8 mouse cellular contexts compared by ENCODE assay signal in the genomic region with DNA sequence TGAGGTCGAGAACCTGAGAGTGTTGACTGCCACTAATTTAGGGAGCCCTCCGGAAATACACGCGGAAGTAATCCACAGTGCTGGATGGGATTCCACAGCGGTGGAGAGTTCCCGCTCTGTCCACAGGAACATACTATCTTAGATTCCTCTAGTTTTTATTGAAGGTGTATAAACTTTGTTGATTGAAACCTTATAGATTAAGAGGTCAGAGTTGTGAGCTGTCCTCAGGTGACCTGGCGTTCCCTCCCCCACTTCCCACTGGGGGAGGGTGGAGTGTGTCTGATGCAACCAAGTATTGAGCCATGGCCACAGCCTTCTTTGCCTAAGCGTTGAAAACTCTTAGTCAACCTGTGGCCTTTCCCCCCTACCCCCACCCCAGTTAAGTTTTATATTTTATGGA. TPM values are rescaled to one million over a fixed set of nuclear protein-coding genes. Genes with fewer than 3 reads are reported as not detected.
DNase-seq lines count a peak whose midpoint lies in the region; ATAC-seq lines count a peak whose summit lies in the region.

No protein-coding gene starts in this region.

- peaks cover 17% of the 10 kb centered on the region for H3K4me1 ChIP-seq in heart, embryonic 12.5 days (replicated peaks)
- H3K4me1 ChIP-seq in intestine, embryonic 14.5 days (replicated peaks; ENCODE audit: control insufficient read depth, insufficient read depth, low read length) = peaks cover 18% of the 10 kb centered on the region
- H3K4me1 ChIP-seq in lung, embryonic 15.5 days = peaks cover 37% of the 10 kb centered on the region
- H3K4me1 ChIP-seq in stomach, embryonic 15.5 days = peaks cover 26% of the 10 kb centered on the region; the same call in 1 of the 2 replicates

- no peak overlapping the region for H3K9ac ChIP-seq in heart, embryonic 12.5 days
- no peak overlapping the region for H3K9ac ChIP-seq in intestine, embryonic 14.5 days (ENCODE audit: low read length)
- no peak overlapping the region for H3K9ac ChIP-seq in lung, embryonic 15.5 days
- no peak overlapping the region for H3K9ac ChIP-seq in stomach, embryonic 15.5 days

- WGBS in heart, embryonic 12.5 days = 73% methylated on average over 8 of the region's 8 CpGs
- WGBS in intestine, embryonic 14.5 days = 60% methylated on average over 8 of the region's 8 CpGs
- WGBS in lung, embryonic 15.5 days = 61% methylated on average over 8 of the region's 8 CpGs
- 62% methylated on average over 8 of the region's 8 CpGs for WGBS in stomach, embryonic 15.5 days

- peaks cover 55% of the 10 kb centered on the region for H3K27me3 ChIP-seq in heart, embryonic 12.5 days (replicated peaks)
- no peaks in the 10 kb centered on the region for H3K27me3 ChIP-seq in intestine, embryonic 14.5 days (replicated peaks; ENCODE audit: control insufficient read depth, insufficient read depth, low read length)
- no peaks in the 10 kb centered on the region; the same call in 1 of the 2 replicates for H3K27me3 ChIP-seq in lung, embryonic 15.5 days
- no peaks in the 10 kb centered on the region for H3K27me3 ChIP-seq in stomach, embryonic 15.5 days (replicated peaks)

- peak; percentile 92 for DNase-seq in heart, adult 11 months
- DNase-seq in intestine, embryonic 14.5 days (ENCODE audit: low spot score) = peak; percentile 63
- DNase-seq in cerebellum, postnatal 36 days = no peak
- no peak for DNase-seq in heart, postnatal 25 days (ENCODE audit: low spot score)
- no peak for DNase-seq in gastrocnemius, adult 18-20 months (ENCODE audit: low spot score)

- no peaks in the 10 kb centered on the region for H3K9me3 ChIP-seq in heart, embryonic 12.5 days (replicated peaks)
- H3K9me3 ChIP-seq in intestine, embryonic 14.5 days (ENCODE audit: control insufficient read depth, low read length) = no peaks in the 10 kb centered on the region
- H3K9me3 ChIP-seq in lung, embryonic 15.5 days = no peaks in the 10 kb centered on the region
- no peaks in the 10 kb centered on the region for H3K9me3 ChIP-seq in stomach, embryonic 15.5 days

- H3K4me3 ChIP-seq in heart, embryonic 12.5 days = no peak overlapping the region
- 0 out of 2 replicates have a peak overlapping the region, but pooled peaks have one; percentile 83 for H3K4me3 ChIP-seq in intestine, embryonic 14.5 days (ENCODE audit: low read depth, low read length)
- H3K4me3 ChIP-seq in lung, embryonic 15.5 days = no peak overlapping the region
- peak overlapping the region; percentile 88 for H3K4me3 ChIP-seq in stomach, embryonic 15.5 days (replicated peaks)

- no peak overlapping the region for H3K4me2 ChIP-seq in heart, embryonic 12.5 days
- H3K4me2 ChIP-seq in intestine, embryonic 14.5 days (ENCODE audit: low read length) = peak overlapping the region; percentile 88
- peak overlapping the region; percentile 85; the same call in 1 of the 2 replicates for H3K4me2 ChIP-seq in lung, embryonic 15.5 days
- H3K4me2 ChIP-seq in stomach, embryonic 15.5 days = peak overlapping the region; percentile 94

- ATAC-seq in heart, embryonic 12.5 days (ENCODE audit: insufficient number of reproducible peaks, low FRiP score) = no peak
- ATAC-seq in intestine, embryonic 14.5 days (replicated peaks; ENCODE audit: low FRiP score, low TSS enrichment, low read depth) = no peak
- ATAC-seq in lung, embryonic 15.5 days (ENCODE audit: borderline replicate concordance, extremely low read depth, low FRiP score, low TSS enrichment) = no peak
- no peak for ATAC-seq in stomach, embryonic 15.5 days (ENCODE audit: insufficient read depth, low FRiP score, low read depth)

- H3K36me3 ChIP-seq in heart, embryonic 12.5 days = no peaks in the 10 kb centered on the region
- no peaks in the 10 kb centered on the region for H3K36me3 ChIP-seq in intestine, embryonic 14.5 days (ENCODE audit: control insufficient read depth, insufficient read depth, low read length)
- no peaks in the 10 kb centered on the region for H3K36me3 ChIP-seq in lung, embryonic 15.5 days
- no peaks in the 10 kb centered on the region for H3K36me3 ChIP-seq in stomach, embryonic 15.5 days

- intact Hi-C loops in heart, postnatal 25 days (cut with DNase I) = loop anchor here (2.0 kb wide), 1 partner anchor 39 kb away; no protein-coding TSS in a partner anchor

- H3K27ac ChIP-seq in heart, embryonic 12.5 days (ENCODE audit: poor library complexity, severe bottlenecking) = no peak overlapping the region
- no peak overlapping the region for H3K27ac ChIP-seq in intestine, embryonic 14.5 days (ENCODE audit: low read depth)
- no peak overlapping the region for H3K27ac ChIP-seq in lung, embryonic 15.5 days
- no peak overlapping the region for H3K27ac ChIP-seq in stomach, embryonic 15.5 days

RNA-seq across cellular contexts. Expression of gene Lrrc8d, which starts 2.1 kb away (rescaled TPM):
- polyA plus RNA-seq in heart, embryonic 12.5 days (2016; fragmentation: Nextera tagmentation; extraction: Ambion mirVana) = 10.5 and 10.7 TPM in 2 replicates
- 17.3 and 19.2 TPM in 2 replicates for polyA plus RNA-seq in intestine, embryonic 14.5 days (2014; fragmentation: Nextera tagmentation; extraction: Ambion mirVana)
- 21.0 and 21.2 TPM in 2 replicates for polyA plus RNA-seq in lung, embryonic 15.5 days (2015; fragmentation: Nextera tagmentation; extraction: Ambion mirVana)
- polyA plus RNA-seq in stomach, embryonic 15.5 days (2015; fragmentation: Nextera tagmentation; extraction: Ambion mirVana) = 14.1 and 17.9 TPM in 2 replicates
- total RNA-seq in heart, postnatal 25 days (2021) = 10 to 100 TPM in 1 of 2 experiments, 1 to 10 TPM in 1; 7.8 to 13.0 TPM
- total RNA-seq in gastrocnemius, adult 18-20 months (2021) = 1 to 10 TPM; 3.3 to 5.0 TPM

Comparison
In these comparisons a context has a peak if more than half of its experiments do, and no peak if none do; other contexts are left out.
1. DNase-seq: peak in heart, adult 11 months (single experiment) and intestine, embryonic 14.5 days (single experiment); none in cerebellum, postnatal 36 days (0 of 2), heart, postnatal 25 days (single experiment) and gastrocnemius, adult 18-20 months (single experiment).
2. H3K4me3 ChIP-seq: peak in intestine, embryonic 14.5 days (single experiment) and stomach, embryonic 15.5 days (single experiment); none in heart, embryonic 12.5 days (single experiment) and lung, embryonic 15.5 days (single experiment).